Mouse (Mus musculus) layer of hippocampus, adult 9-10 months (tissue): ENCODE measurements around the gene Cat.
A peak's percentile ranks its signal among the peaks of the same experiment; 100 is the strongest.

ENCODE experiments used
- DNase-seq: peaks from one replicate; pipeline ENCODE4 v3.0.0; 2022; ENCODE audit warnings: low spot score

The Cat gene

GRCm38 (mm10) chr2:103436534-103436933 lies 48.4 kb downstream of the Cat start:
- DNase-seq, result no peak

- DNase-seq, result no peak
Measured at GRCm38 (mm10) chr2:103435110-103435509, 49.9 kb downstream of the Cat start.

GRCm38 (mm10) chr2:103432695-103433275 lies 52.2 kb downstream of the Cat start:
- DNase-seq, result no peak

GRCm38 (mm10) chr2:103430712-103431111 lies 54.2 kb downstream of the Cat start:
- no peak for DNase-seq

- no peak for DNase-seq
Measured at GRCm38 (mm10) chr2:103428356-103428755, 56.6 kb downstream of the Cat start.

- DNase-seq, result no peak
Measured at GRCm38 (mm10) chr2:103425456-103426063, 59.4 kb downstream of the Cat start.

- peak; percentile 53 for DNase-seq
Measured at GRCm38 (mm10) chr2:103424349-103425026, 60.5 kb downstream of the Cat start.

GRCm38 (mm10) chr2:103423884-103424283 lies 61.1 kb downstream of the Cat start:
- DNase-seq, result no peak

GRCm38 (mm10) chr2:103420650-103421507 lies 64.1 kb downstream of the Cat start:
- DNase-seq, result no peak

GRCm38 (mm10) chr2:103415774-103416173 lies 69.2 kb downstream of the Cat start:
- DNase-seq, result no peak

- no peak for DNase-seq
Measured at GRCm38 (mm10) chr2:103413381-103413780, 71.6 kb downstream of the Cat start.

GRCm38 (mm10) chr2:103411816-103412215 lies 73.1 kb downstream of the Cat start:
- no peak for DNase-seq

GRCm38 (mm10) chr2:103411348-103411747 lies 73.6 kb downstream of the Cat start, which contains the start of gene Elf5:
Gene Elf5 (plus strand): TSS chr2:103411688.
- DNase-seq, result no peak

- no peak for DNase-seq
Measured at GRCm38 (mm10) chr2:103406239-103406638, 78.7 kb downstream of the Cat start.
